Mouse (Mus musculus) C2C12 (cell line): ENCODE results near the gene Hebp2. TPM values are rescaled to one million over a fixed set of nuclear protein-coding genes. Genes with fewer than 3 reads are reported as not detected.

ENCODE experiments used
- H3K27me3 ChIP-seq: one replicate; pipeline ENCODE4 v1.6.1; 2011; ENCODE audit not compliant: control insufficient read depth, insufficient read depth, insufficient read length
- H3K36me3 ChIP-seq: one replicate; pipeline ENCODE4 v1.6.1; 2011; ENCODE audit not compliant: control insufficient read depth, insufficient read depth
- H3K4me3 ChIP-seq: one replicate; pipeline ENCODE4 v1.5.1; 2011; ENCODE audit warnings: mild to moderate bottlenecking, control low read depth; ENCODE audit not compliant: poor library complexity, insufficient read depth, severe bottlenecking
- H3K79me2 ChIP-seq: one replicate; pipeline ENCODE4 v1.6.1; 2011; ENCODE audit not compliant: control insufficient read depth, insufficient read depth
- H3K79me3 ChIP-seq: one replicate; pipeline ENCODE4 v1.6.1; 2011; ENCODE audit warnings: low read depth, control low read depth
- H3ac ChIP-seq: one replicate; pipeline ENCODE3; 2011; ENCODE audit warnings: low read depth; ENCODE audit not compliant: control insufficient read depth, insufficient read length
- CEBPB ChIP-seq: IDR thresholded peaks from one replicate; pipeline ENCODE4 v1.6.1; 2011; ENCODE audit warnings: low read depth, mild to moderate bottlenecking, control low read depth, moderate library complexity
- CTCF ChIP-seq: IDR thresholded peaks from one replicate; pipeline ENCODE4 v1.5.1; 2011; ENCODE audit not compliant: control insufficient read depth, insufficient read depth, insufficient read length
- FOSL1 ChIP-seq: IDR thresholded peaks from one replicate; pipeline ENCODE4 v1.8.0; 2011; ENCODE audit warnings: mild to moderate bottlenecking, low read length; ENCODE audit not compliant: poor library complexity, insufficient read depth, severe bottlenecking
- MAX ChIP-seq: IDR thresholded peaks from one replicate; pipeline ENCODE4 v1.6.1; 2011; ENCODE audit warnings: mild to moderate bottlenecking, control low read depth
- MYOD1 ChIP-seq: IDR thresholded peaks from one replicate; pipeline ENCODE4 v1.6.1; 2011; ENCODE audit warnings: low read depth; ENCODE audit not compliant: control insufficient read depth, insufficient read length
- MYOG ChIP-seq: IDR thresholded peaks from one replicate; pipeline ENCODE4 v1.6.1; 2011; ENCODE audit not compliant: control insufficient read depth, insufficient read length; ENCODE audit errors: extremely low read depth
- USF1 ChIP-seq: IDR thresholded peaks from one replicate; pipeline ENCODE4 v1.6.1; 2011; ENCODE audit warnings: low read depth, mild to moderate bottlenecking, control low read depth, moderate library complexity
- polyA plus RNA-seq: library from polyadenylated mRNA; unstranded; fragments of >200 nt; fragmentation: generic; extraction: Trizol; gene quantifications from one replicate; pipeline ENCODE4 v1.2.1, GENCODE M21; 2012; ENCODE audit warnings: missing spikeins

The Hebp2 gene
- polyA plus RNA-seq, 1 experiment, result 4.3 TPM

DNA sequence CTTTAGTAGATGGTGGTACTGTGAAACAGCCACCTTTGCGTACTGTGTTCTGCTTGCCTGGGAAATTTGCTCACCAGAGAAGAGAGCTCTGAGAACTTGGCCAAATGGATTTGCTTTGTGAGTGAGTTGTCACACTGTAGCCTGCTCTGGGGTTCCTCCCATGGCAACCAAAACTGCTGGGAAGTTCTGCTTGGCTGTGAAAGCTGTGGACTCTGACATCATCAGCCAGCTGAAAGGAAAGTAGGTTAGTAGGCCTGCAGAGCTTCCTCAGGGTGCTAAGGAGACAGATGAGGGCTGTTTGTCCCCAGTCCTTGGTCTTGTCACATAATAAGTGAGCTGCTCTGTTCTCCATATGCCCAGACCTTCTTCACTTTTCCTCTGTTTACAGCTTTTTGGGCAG, 37.3 kb downstream of the Hebp2 start:
- Histone ChIP-seq H3K36me3 (no peaks in the 10 kb centered on the region), H3K27me3 (no peaks in the 10 kb centered on the region), H3K4me3 (no peak overlapping the region), H3K79me2 (no peaks in the 10 kb centered on the region), H3ac (no peak overlapping the region), H3K79me3 (no peaks in the 10 kb centered on the region)
- TF ChIP-seq CTCF, result no peak
- TF ChIP-seq MYOG, result no peak
- no peak for TF ChIP-seq CEBPB
- no peak for TF ChIP-seq FOSL1
- no peak for TF ChIP-seq MYOD1
- no peak for TF ChIP-seq USF1
- no peak for TF ChIP-seq MAX

DNA sequence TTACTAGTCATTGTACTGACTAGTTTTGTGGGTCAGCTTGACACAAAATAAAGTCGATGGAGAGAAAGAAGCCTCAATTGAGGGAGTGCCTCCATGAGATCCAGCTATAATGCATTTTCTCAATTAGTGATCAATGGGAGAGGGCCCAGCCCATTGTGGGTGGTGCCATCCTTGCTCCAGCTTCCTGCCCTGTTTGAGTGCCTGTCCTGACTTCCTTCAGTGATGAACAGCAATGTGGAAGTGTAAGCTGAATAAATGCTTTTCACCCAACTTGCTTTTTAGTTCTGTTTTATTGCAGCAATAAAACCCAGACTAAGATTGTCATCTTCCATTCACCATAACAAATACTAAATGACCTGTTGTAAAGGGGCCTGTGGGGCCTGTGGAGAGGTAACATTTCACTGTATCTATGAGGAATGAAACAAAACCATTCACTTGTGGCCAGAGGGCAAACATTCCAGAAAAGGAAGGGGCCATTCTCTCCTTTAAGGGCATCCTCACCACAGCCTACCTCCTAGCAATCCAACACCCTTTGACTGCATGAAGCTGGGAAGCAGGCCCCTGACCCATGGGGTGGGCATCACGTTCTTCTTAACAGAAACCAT, 37.9 kb downstream of the Hebp2 start:
- Histone ChIP-seq H3K79me2 (no peaks in the 10 kb centered on the region), H3ac (no peak overlapping the region), H3K4me3 (no peak overlapping the region), H3K36me3 (no peaks in the 10 kb centered on the region), H3K79me3 (no peaks in the 10 kb centered on the region), H3K27me3 (no peaks in the 10 kb centered on the region)
- TF ChIP-seq USF1, result no peak
- TF ChIP-seq CTCF, result no peak
- no peak for TF ChIP-seq MYOG
- no peak for TF ChIP-seq FOSL1
- no peak for TF ChIP-seq MYOD1
- no peak for TF ChIP-seq MAX
- no peak for TF ChIP-seq CEBPB

DNA sequence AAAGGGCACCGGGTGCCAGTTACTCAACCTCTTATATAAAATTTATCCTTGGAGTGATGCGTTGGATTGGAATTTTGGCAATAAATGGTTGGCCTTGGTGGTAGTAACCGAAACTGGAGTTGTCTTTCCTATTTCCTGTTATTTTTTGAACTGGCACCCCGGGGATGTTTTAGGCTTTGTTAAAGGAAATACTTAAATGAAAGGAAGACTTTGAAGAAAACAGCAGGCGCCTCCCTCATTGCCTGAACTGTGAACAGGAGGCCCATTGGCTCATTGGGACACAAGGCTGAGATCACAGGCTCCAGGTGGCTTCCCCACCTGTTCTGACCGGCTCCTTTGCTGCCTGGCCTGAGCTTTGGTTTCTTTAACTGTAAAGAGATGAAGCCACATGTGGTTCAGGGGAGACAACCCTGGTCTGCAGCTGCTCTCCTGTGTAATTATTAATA, 39.4 kb downstream of the Hebp2 start:
- H3K79me2 ChIP-seq, result no peaks in the 10 kb centered on the region
- H3K36me3 ChIP-seq, result no peaks in the 10 kb centered on the region
- no peak overlapping the region for H3K4me3 ChIP-seq
- H3K79me3 ChIP-seq, result no peaks in the 10 kb centered on the region
- H3K27me3 ChIP-seq, result no peaks in the 10 kb centered on the region
- no peak overlapping the region for H3ac ChIP-seq
- no peak for TF ChIP-seq CEBPB
- TF ChIP-seq MYOD1, result no peak
- TF ChIP-seq MAX, result no peak

DNA sequence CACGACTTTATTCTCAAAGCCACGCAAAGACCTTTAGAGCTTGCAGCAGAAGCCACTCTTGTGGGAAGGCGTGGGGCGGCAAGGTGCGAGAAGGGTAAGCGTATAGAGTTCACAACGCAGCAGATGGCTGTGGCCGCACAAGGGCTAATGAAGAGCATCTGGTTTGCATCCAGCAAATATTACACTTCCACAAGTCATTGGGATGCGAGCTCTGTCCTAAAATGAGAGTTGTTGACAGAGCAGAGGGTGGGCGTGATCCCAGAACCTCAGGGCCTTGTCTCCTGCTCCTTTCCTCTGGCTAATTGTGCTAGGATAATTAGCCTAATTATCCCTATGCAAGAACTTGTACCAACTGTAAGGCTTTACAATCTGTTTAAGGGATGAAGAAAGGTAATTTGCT, 40.2 kb downstream of the Hebp2 start:
- no peak overlapping the region for H3K4me3 ChIP-seq
- no peaks in the 10 kb centered on the region for H3K79me2 ChIP-seq
- no peaks in the 10 kb centered on the region for H3K79me3 ChIP-seq
- no peak overlapping the region for H3ac ChIP-seq
- no peaks in the 10 kb centered on the region for H3K27me3 ChIP-seq
- TF ChIP-seq MAX (no peak), CTCF (no peak), MYOG (no peak), FOSL1 (no peak), USF1 (no peak)
- H3K36me3 ChIP-seq, result peaks cover 3% of the 10 kb centered on the region

DNA sequence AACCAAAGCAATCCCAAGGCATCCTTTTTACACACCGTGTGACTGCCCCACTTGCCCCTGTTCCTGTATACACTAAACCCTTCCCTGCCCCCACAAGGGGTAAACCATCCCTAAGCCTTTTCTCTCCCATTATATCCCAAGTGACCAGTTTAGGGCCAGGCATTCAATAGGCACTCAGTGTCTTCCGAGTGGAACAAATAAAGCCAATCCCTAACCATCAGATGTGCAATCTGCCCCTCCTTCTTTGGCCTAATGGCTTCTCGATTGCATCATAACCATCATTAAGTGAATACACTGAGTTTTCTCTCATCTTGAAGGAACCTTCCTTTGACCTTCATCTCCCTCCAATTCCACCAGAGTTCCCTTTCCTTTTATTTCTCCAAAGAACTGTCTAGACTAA, 43.9 kb downstream of the Hebp2 start:
- Histone ChIP-seq H3K27me3 (no peaks in the 10 kb centered on the region), H3K79me2 (no peaks in the 10 kb centered on the region), H3ac (no peak overlapping the region), H3K4me3 (no peak overlapping the region), H3K79me3 (no peaks in the 10 kb centered on the region), H3K36me3 (peaks cover 3% of the 10 kb centered on the region)
- no peak for TF ChIP-seq CTCF
- TF ChIP-seq MAX, result no peak
- no peak for TF ChIP-seq MYOD1
- TF ChIP-seq FOSL1, result no peak
- TF ChIP-seq USF1, result no peak
- TF ChIP-seq MYOG, result no peak
- no peak for TF ChIP-seq CEBPB

DNA sequence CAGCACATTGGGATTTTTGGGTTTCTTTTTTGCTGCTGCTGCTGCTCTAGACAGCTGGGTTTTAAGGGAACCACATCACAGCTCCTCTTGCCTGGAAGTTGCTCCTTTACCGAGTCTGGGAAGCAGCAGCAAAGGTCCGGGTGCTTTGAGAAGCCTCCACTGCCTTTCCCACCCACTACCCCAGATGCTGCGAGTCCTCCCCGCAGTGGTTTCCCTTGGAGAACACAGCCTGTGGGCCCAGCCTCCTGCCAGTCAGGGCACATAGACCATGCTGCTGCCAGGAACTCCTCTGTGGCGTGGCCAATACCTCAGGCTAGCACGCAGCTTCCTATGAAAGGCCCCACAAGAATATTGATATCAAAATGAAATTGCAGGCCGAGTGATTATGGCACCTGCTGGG, 48.8 kb downstream of the Hebp2 start:
- Histone ChIP-seq H3K79me3 (peaks cover 2% of the 10 kb centered on the region), H3K27me3 (no peaks in the 10 kb centered on the region), H3ac (no peak overlapping the region), H3K4me3 (no peak overlapping the region), H3K36me3 (peaks cover 3% of the 10 kb centered on the region), H3K79me2 (no peaks in the 10 kb centered on the region)
- TF ChIP-seq FOSL1 (no peak), CEBPB (no peak), MAX (no peak), CTCF (no peak), MYOD1 (no peak), USF1 (no peak), MYOG (no peak)
